Mouse (Mus musculus) central nervous system, embryonic 18 days (tissue): ENCODE measurements around the gene Clec1b. TPM values are rescaled to one million over a fixed set of nuclear protein-coding genes. Genes with fewer than 3 reads are reported as not detected.

Experiments
- polyA plus RNA-seq: library from polyadenylated mRNA; depleted of rRNA; stranded (reverse); fragments of >200 nt; gene quantifications from 2 replicates; pipeline ENCODE4 v1.2.3, GENCODE M21; 2012; rRNA removed

The Clec1b gene
- 0.36 and 0.49 TPM in 2 replicates for polyA plus RNA-seq

DNA sequence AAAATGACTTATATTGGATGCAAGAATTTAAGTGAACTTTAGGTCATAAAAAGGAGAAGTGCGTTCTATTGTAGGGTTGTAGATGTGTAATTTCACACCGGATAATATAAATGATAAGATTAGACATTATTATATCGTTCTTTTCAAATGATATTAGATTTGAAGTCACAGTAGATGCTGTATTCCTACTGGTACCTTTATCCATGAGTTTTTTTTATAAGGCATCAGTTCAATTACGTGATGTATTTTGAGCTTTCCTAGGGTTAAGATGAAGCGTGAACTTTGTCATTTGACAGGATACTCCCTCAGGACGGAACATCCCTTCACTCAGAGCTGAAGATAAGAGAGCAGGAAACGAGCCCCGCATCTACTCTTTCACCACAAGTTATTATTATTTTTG lies at the start of gene Clec1b:
Clec1b (plus strand) TSS at position 301 of the 400 bp plus-strand sequence.

DNA sequence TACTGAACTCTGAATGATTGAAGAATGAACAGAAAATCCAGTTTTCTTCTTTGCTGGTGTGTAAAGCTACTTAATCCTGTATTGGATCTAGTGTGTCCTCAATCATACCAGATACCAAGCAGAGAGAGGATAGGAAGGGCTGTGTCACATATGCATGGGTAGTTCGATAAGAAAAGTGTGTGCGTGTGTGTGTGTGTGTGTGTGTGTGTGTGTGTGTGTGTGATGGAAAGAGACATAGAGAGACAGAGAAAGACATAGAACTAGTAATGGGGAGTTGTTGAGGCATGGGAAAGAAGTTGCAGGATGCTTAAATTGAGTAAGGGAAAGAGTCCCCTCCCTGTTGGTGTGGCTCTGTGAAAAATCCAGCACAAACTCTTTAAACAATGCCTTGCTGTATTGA lies 11.3 kb upstream of the Clec1b start, which contains the start of gene Clec12b:
Clec12b (minus strand) TSS at position 101 of the 400 bp plus-strand sequence.

DNA sequence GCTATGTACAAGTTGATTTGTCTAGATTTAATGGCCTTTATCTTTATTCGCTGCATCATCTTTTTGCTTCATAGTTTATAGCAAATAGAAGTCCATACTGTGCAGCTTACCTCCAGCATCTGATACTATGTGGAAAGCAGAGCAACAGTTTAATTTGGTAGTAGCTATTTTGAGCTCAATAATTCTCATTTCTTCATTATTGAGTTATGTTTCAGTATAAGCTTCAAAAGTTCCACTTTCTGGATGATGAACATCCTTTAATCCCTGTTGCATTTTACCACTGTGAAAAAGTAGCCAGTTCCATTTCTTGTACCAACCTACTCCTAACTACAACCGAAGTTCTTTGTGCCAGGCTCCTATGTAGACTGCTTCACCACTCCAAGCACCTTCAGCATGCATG lies 11.5 kb downstream of the Clec1b start, which contains the start of gene Clec9a:
Clec9a (plus strand) TSS at position 301 of the 400 bp plus-strand sequence.

DNA sequence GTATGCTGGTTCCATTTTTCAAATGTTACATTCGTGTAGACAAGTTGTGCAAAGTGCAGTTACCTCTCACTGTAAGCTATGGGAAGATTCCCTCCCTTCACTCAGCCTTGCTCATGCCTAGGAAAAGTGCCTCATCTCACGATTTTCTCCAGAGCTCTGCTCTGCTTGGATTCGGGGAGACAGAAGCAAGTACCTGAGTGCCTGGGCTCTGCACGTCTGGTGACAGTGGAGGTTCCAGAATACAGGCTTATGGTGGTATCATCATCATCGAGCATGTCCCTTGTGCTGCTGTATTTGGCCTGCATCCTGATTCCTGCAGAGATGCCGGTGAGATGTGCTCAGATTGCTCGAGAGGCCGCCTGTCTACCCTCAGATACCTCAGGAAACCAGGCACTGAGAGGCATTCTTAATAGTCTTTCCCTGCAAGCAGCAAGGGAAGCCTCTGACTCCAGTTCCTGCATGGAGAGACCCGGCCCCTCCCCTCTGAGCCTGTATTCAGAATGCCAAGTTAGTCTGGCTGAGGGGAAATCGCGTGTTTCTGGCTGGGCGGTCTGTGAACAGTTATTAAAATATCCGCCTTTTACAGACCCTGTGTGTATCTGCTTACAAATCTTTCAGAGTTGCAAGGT lies 54.4 kb downstream of the Clec1b start, which contains the start of gene Clec1a:
Clec1a (minus strand) TSS at position 590 of the 629 bp plus-strand sequence.

Other genes starting within 250 kb of the Clec1b start
- 5.4 and 8.6 TPM in 2 replicates for gene Clec2d, start 216.7 kb upstream of the Clec1b start, polyA plus RNA-seq
- gene Cd69, start 121.9 kb upstream of the Clec1b start, polyA plus RNA-seq = 0.04 TPM in 1 of 2 replicates, not detected in the other
- gene 4922502D21Rik, start 65.5 kb upstream of the Clec1b start, polyA plus RNA-seq = not detected in 2 replicates
- 0.08 and 0.59 TPM in 2 replicates for gene Clec12a, start 54.6 kb upstream of the Clec1b start, polyA plus RNA-seq
- gene Clec12b, start 11.4 kb upstream of the Clec1b start, polyA plus RNA-seq = 0.17 TPM in 2 replicates
- 0.05 and 0.08 TPM in 2 replicates for gene Clec9a, start 11.6 kb downstream of the Clec1b start, polyA plus RNA-seq
- gene Clec1a, start 54.7 kb downstream of the Clec1b start, polyA plus RNA-seq = 0.71 and 0.79 TPM in 2 replicates
- 0.01 TPM in 1 of 2 replicates, not detected in the other for gene Olr1, start 109.9 kb downstream of the Clec1b start, polyA plus RNA-seq
- gene Tmem52b, start 115.3 kb downstream of the Clec1b start, polyA plus RNA-seq = not detected in 2 replicates
- gene Gabarapl1, start 135.9 kb downstream of the Clec1b start, polyA plus RNA-seq = 226 TPM in 2 replicates
- 0.19 and 0.20 TPM in 2 replicates for gene Klre1, start 180.6 kb downstream of the Clec1b start, polyA plus RNA-seq
- 0.12 TPM in 1 of 2 replicates, not detected in the other for gene Klrd1, start 194.5 kb downstream of the Clec1b start, polyA plus RNA-seq
- not detected in 2 replicates for gene Klrk1, start 226.6 kb downstream of the Clec1b start, polyA plus RNA-seq
- gene Klrc3, start 246.0 kb downstream of the Clec1b start, polyA plus RNA-seq = not detected in 2 replicates